Mouse (Mus musculus) stomach, embryonic 16.5 days (tissue): Measurements from ENCODE around the gene Hoxc6. TPM values are rescaled to one million over a fixed set of nuclear protein-coding genes. Genes with fewer than 3 reads are reported as not detected.

ENCODE experiments used
- ATAC-seq: fragments of 200-750 bp; cut with Nextera tagmentation; 2 replicates; pipeline ENCODE4 v1.8.0; 2017; ENCODE audit warnings: moderate number of reproducible peaks, moderate TSS enrichment; ENCODE audit not compliant: insufficient read depth, low FRiP score
- H3K27ac ChIP-seq: fragments of 300-500 bp; sonication (generic); 2 replicates; pipeline ENCODE4 v1.5.1; 2014; ENCODE audit warnings: low read length
- H3K27me3 ChIP-seq: fragments of 300-500 bp; sonication (generic); 2 replicates; pipeline ENCODE4 v1.6.1; 2014; ENCODE audit warnings: low read length, control low read depth, mixed read lengths; ENCODE audit not compliant: control insufficient read depth, insufficient read depth
- H3K36me3 ChIP-seq: fragments of 300-500 bp; sonication (generic); 2 replicates; pipeline ENCODE4 v1.6.1; 2014; ENCODE audit warnings: low read length; ENCODE audit not compliant: control insufficient read depth, insufficient read depth
- H3K4me1 ChIP-seq: fragments of 300-500 bp; sonication (generic); 2 replicates; pipeline ENCODE4 v1.6.1; 2014; ENCODE audit warnings: low read length, control low read depth, mixed read lengths; ENCODE audit not compliant: control insufficient read depth, insufficient read depth
- H3K4me2 ChIP-seq: fragments of 300-500 bp; sonication (generic); 2 replicates; pipeline ENCODE4 v1.6.1; 2014; ENCODE audit warnings: low read depth, low read length, mixed read lengths
- H3K4me3 ChIP-seq: fragments of 300-500 bp; sonication (generic); replicated peaks from 2 replicates; pipeline ENCODE4 v1.5.1; 2014; ENCODE audit warnings: mild to moderate bottlenecking, low read length
- H3K9ac ChIP-seq: fragments of 300-500 bp; sonication (generic); 2 replicates; pipeline ENCODE4 v1.6.1; 2014; ENCODE audit warnings: low read length
- H3K9me3 ChIP-seq: fragments of 300-500 bp; sonication (generic); replicated peaks from 2 replicates; pipeline ENCODE4 v1.6.1; 2016; ENCODE audit warnings: low read length, control low read depth; ENCODE audit not compliant: control insufficient read depth
- WGBS: fragments of 180-500 bp; shearing (Covaris S2); extraction: QIAGEN DNeasy Blood & Tissue Kit; methylation state at CpG from one replicate; pipeline ENCODE4 v1.1.7; 2014; 5-methylcytosine and 5-hydroxymethylcytosine counted together
- polyA plus RNA-seq: library from polyadenylated mRNA; unstranded; fragments of >200 nt; fragmentation: Nextera tagmentation; extraction: Ambion mirVana; gene quantifications from 2 replicates; pipeline ENCODE4 v1.2.1, GENCODE M21; 2015

Hoxc6 gene
- 3.3 and 3.8 TPM in 2 replicates for polyA plus RNA-seq

DNA sequence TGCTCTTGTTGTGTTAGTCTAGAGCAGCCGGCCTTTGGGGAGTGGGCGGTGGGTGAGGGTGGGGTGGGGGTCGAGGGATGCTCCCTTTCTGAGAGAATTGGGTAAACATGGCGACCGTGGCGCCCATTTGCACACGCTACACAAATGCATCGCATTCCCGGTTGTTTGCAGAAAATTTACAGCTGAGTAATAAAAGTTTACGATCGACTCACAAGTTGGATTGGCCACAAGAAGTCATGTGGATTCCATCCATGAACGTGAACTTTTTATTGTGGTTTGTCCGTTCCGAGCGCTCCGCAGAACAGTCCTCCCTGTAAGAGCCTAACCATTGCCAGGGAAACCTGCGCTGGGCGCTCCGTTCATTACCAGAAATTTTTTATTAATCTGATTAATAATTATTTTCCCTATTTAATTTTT is at the start of gene Hoxc6:
TSS of gene Hoxc6 (plus strand) at position 319 of the 417 bp plus-strand sequence.
- Histone ChIP-seq H3K36me3 (no peaks in the 10 kb centered on the region), H3K4me3 (peak within 1 kb of the TSS; percentile 49), H3K27me3 (peaks cover 89% of the 10 kb centered on the region), H3K4me1 (peaks cover 17% of the 10 kb centered on the region), H3K27ac (no peak within 1 kb of the TSS; the same call in 1 of the 2 replicates), H3K4me2 (peak within 1 kb of the TSS; percentile 70), H3K9ac (peak within 1 kb of the TSS; percentile 69), H3K9me3 (no peaks in the 10 kb centered on the region)
- no peak for ATAC-seq
- 2% methylated on average over 19 of the region's 19 CpGs for WGBS

DNA sequence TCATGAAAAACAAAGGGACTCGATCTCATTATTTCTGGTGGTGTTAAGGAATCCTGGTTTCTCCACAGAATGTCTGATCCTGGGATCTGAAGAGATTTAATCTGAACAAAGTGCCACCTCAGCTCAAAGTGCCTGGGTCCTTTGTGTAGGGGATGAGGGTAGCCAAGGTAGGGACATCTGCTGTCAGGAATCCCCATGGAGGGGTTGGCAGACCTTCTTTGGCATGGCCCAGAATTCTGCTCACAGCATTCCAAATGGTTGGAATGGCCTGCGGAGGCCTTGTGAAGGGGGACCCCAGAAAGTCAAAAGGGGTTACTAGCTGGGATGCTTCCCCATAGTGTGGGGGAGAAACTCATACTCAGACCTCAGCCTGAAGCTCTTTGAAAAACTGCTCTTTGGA is 49.2 kb upstream of the Hoxc6 start:
- Histone ChIP-seq H3K4me1 (no peaks in the 10 kb centered on the region), H3K9ac (no peak overlapping the region), H3K4me2 (no peak overlapping the region), H3K27ac (no peak overlapping the region), H3K4me3 (no peak overlapping the region), H3K36me3 (no peaks in the 10 kb centered on the region), H3K9me3 (no peaks in the 10 kb centered on the region), H3K27me3 (peaks cover 90% of the 10 kb centered on the region)
- WGBS = 19% methylated on average over 2 of the region's 2 CpGs
- no peak for ATAC-seq

DNA sequence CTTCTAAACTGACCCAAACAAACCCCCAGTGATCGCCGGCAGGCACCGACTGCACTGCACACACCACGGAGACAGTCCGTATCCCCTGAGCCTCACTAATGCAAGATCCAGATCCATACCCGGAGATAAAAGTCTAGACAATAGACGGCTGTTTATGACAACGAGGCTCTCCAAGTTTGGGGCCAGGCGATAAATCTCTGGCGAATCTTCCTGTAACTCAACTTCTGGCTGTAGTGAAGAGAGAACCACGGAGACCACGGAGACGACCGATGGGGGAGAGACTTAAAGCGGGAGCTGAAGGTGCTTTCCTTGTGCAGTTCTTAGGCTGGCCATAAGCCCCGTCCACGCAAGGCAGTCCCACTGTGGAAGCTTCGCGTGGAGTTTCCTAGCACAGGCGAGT is 48.4 kb upstream of the Hoxc6 start:
- no peaks in the 10 kb centered on the region for H3K4me1 ChIP-seq
- WGBS = 2% methylated on average over 20 of the region's 20 CpGs
- H3K9ac ChIP-seq = no peak overlapping the region
- H3K27ac ChIP-seq = no peak overlapping the region
- ATAC-seq = no peak
- no peak overlapping the region for H3K4me2 ChIP-seq
- peaks cover 94% of the 10 kb centered on the region for H3K27me3 ChIP-seq
- H3K36me3 ChIP-seq = no peaks in the 10 kb centered on the region
- H3K4me3 ChIP-seq = no peak overlapping the region
- H3K9me3 ChIP-seq = no peaks in the 10 kb centered on the region

DNA sequence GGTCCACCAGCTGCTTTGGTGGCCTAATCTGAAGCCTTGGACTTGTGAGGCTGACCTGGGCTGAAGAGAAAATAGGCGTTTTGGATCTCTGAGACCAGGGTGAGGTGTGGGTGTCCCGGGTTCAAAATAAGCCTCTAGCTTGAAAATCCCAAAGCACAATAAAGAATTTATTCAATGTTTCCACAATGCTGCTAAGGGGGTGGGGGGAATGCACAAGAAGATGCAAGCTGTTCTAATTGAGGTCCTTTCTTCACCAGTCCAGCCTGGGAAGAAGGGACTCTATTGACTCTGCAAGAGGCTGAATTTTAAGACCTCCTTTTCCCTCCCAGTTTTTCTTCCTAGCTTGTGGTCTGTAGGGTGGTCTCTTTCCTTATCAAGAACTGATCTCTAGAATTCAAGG is 47.2 kb upstream of the Hoxc6 start:
- 12% methylated on average over 2 of the region's 2 CpGs for WGBS
- H3K4me1 ChIP-seq = no peaks in the 10 kb centered on the region
- H3K27ac ChIP-seq = no peak overlapping the region
- H3K36me3 ChIP-seq = no peaks in the 10 kb centered on the region
- H3K4me2 ChIP-seq = no peak overlapping the region
- no peak overlapping the region for H3K9ac ChIP-seq
- H3K4me3 ChIP-seq = no peak overlapping the region
- no peak for ATAC-seq
- no peaks in the 10 kb centered on the region for H3K9me3 ChIP-seq
- peaks cover 95% of the 10 kb centered on the region for H3K27me3 ChIP-seq

DNA sequence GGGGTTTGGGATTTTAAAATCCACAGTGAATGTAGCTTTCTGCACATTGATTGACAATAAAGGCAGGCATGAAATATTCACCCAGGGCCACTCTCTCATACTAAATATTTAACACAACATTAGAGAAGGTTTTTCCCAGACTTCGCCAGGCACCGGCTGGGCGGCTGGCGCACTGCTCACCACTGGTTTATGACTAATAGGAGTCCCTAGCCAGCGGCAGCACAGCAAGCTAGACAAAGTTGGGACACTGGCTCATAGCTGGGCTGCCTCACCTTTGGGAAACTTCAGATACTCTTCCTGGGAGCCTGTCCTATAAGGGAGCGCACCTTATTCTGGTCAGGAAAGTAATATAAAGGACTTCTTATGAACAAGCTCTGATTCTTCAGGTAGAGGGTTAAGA is 44.5 kb upstream of the Hoxc6 start:
- no peaks in the 10 kb centered on the region for H3K4me1 ChIP-seq
- peaks cover 95% of the 10 kb centered on the region for H3K27me3 ChIP-seq
- H3K36me3 ChIP-seq = no peaks in the 10 kb centered on the region
- ATAC-seq = no peak
- WGBS = 6% methylated on average over 6 of the region's 6 CpGs
- H3K4me3 ChIP-seq = no peak overlapping the region
- H3K4me2 ChIP-seq = no peak overlapping the region
- H3K9ac ChIP-seq = no peak overlapping the region
- no peak overlapping the region for H3K27ac ChIP-seq
- H3K9me3 ChIP-seq = no peaks in the 10 kb centered on the region

DNA sequence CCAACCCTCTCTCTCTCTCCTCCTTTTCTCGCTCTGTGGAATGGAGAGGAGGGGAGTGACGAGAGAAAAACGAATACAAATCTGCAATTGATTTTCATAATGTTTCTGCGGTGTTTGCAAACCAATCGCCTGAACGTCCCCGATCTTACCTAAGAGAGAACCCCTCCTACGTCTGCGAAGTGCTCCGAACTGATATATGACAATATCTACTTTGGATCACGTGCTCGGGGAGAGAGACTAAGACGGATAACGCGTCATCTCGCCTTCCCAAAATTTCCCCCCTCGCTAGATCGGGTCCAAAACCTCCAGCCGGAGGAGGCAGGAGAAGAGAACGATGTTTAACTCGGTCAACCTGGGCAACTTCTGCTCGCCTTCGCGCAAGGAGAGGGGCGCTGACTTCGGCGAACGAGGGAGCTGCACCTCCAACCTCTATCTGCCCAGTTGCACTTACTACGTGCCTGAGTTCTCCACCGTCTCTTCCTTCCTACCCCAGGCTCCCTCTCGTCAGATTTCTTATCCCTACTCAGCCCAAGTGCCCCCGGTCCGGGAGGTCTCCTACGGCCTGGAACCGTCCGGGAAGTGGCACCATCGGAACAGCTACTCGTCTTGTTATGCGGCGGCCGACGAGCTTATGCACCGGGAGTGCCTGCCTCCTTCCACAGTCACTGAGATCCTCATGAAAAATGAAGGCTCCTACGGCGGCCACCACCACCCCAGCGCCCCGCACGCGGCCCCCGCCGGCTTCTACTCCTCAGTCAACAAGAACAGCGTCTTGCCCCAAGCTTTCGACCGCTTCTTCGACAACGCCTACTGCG is 43.7 kb upstream of the Hoxc6 start, which contains the start of gene Hoxc11:
TSS of gene Hoxc11 (plus strand) at position 236 of the 815 bp plus-strand sequence.
- Histone ChIP-seq H3K9ac (no peak within 1 kb of the TSS), H3K9me3 (no peaks in the 10 kb centered on the region), H3K27ac (no peak within 1 kb of the TSS), H3K36me3 (no peaks in the 10 kb centered on the region), H3K4me3 (no peak within 1 kb of the TSS), H3K27me3 (peaks cover 92% of the 10 kb centered on the region), H3K4me1 (no peaks in the 10 kb centered on the region), H3K4me2 (no peak within 1 kb of the TSS)
- no peak for ATAC-seq
- WGBS = 2% methylated on average over 56 of the region's 57 CpGs

DNA sequence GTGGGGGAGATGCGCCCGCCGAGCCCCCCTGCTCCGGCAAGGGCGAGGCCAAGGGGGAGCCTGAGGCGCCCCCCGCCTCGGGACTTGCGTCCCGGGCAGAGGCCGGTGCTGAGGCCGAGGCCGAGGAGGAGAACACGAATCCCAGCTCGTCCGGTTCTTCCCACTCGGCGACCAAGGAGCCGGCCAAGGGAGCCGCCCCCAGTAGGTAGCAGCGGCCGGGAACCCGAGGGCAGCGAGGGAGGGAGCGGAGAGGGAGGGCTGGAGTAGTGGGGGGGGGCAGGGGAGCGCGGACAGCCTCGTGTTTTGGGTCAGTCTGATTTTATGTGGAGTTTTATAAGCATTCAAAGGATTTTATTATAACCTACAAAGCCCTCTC is 43.1 kb upstream of the Hoxc6 start:
- H3K4me3 ChIP-seq = no peak overlapping the region
- no peaks in the 10 kb centered on the region for H3K9me3 ChIP-seq
- H3K4me2 ChIP-seq = no peak overlapping the region
- H3K27ac ChIP-seq = no peak overlapping the region
- H3K4me1 ChIP-seq = no peaks in the 10 kb centered on the region
- H3K36me3 ChIP-seq = no peaks in the 10 kb centered on the region
- peaks cover 92% of the 10 kb centered on the region for H3K27me3 ChIP-seq
- no peak for ATAC-seq
- WGBS = 0% methylated on average over 28 of the region's 28 CpGs
- no peak overlapping the region for H3K9ac ChIP-seq

DNA sequence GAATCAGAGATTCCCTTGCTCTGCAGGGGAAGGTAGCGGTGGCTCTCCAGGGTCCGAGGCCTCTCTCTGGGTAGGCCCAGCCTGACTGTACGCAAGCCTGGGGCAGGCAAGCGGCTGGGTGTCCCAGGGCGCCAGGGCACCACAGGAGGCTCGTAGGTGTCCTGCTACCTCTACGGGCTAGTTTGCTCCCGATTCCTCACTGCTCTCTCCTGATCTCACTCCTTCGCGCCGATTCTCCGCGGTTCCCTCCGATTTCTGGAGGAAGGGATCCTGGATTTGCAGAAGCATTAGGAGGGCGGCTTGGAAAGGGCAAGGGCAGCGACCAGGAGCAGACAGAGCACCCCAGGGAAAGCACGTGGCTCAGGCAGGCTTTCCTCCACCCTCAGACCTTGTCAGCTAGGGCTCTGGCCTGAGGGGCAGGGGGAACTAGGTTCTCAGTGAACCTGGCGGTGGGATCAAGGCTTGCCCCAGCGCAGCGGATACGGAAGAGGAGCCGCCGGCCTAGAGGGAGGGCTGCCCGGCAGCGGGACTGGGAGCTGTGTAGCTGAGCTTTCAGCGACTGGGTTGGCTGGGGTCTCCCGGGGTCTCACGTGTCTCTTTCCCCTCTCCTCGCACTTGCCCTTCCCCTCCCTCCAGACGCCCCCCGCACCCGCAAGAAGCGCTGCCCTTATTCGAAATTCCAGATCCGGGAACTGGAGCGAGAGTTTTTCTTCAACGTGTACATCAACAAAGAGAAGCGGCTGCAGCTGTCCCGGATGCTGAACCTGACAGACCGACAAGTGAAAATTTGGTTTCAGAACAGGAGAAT is 42.0 kb upstream of the Hoxc6 start:
- WGBS = 2% methylated on average over 40 of the region's 40 CpGs
- Histone ChIP-seq H3K27ac (no peak overlapping the region), H3K9me3 (no peaks in the 10 kb centered on the region), H3K4me1 (no peaks in the 10 kb centered on the region), H3K4me3 (no peak overlapping the region), H3K9ac (no peak overlapping the region), H3K4me2 (no peak overlapping the region), H3K27me3 (peaks cover 93% of the 10 kb centered on the region), H3K36me3 (no peaks in the 10 kb centered on the region)
- no peak for ATAC-seq

DNA sequence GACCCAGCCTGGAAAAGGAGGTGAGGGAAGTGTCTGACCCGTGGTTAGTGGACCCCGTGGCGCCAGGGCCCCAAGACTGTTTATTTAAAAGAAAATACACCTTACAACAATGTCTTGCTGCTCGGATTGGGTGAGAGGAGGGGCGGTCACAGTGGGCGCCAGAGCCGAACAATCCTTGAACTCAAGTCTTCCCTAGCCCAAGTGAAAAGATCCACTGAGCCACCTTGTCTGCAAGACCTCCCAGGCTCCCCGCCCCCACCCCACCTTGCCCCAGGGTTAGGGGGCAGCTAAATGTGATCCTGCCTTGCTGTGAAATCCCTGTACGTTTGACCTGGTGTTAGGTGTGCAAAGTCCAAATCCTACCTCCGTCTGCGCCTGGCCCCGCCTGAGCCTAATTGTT is 41.2 kb upstream of the Hoxc6 start:
- peaks cover 94% of the 10 kb centered on the region for H3K27me3 ChIP-seq
- H3K4me2 ChIP-seq = no peak overlapping the region
- no peak for ATAC-seq
- H3K4me3 ChIP-seq = no peak overlapping the region
- H3K9ac ChIP-seq = no peak overlapping the region
- H3K27ac ChIP-seq = no peak overlapping the region
- no peaks in the 10 kb centered on the region for H3K4me1 ChIP-seq
- no peaks in the 10 kb centered on the region for H3K36me3 ChIP-seq
- no peaks in the 10 kb centered on the region for H3K9me3 ChIP-seq
- WGBS = under 1% methylated on average over 12 of the region's 12 CpGs
